Mouse (Mus musculus): ENCODE data around the gene Bax.

GRCm38 (mm10) chr7:45486158-45486557, 19.5 kb upstream of the Bax start:
- no peak for TF ChIP-seq POLR2A (IDR thresholded peaks at IDR 0.05; ENCODE audit: low read depth, low read length)
- no peak for TF ChIP-seq CTCF (IDR thresholded peaks at IDR 0.05; ENCODE audit: extremely low read depth, insufficient read length, insufficient replicate concordance, low read depth, low read length)
